Mouse (Mus musculus) cortical plate, adult 2 months (tissue): ENCODE results near the gene Itgad.

Experiments
- CTCF ChIP-seq: fragments of 200-500 bp; IDR thresholded peaks from 2 replicates; pipeline ENCODE4 v1.5.1; 2011; ENCODE audit warnings: mild to moderate bottlenecking, control low read depth, low read length; ENCODE audit not compliant: insufficient read depth; ENCODE audit errors: extremely low read depth
- POLR2A ChIP-seq: fragments of 200-500 bp; IDR thresholded peaks from 2 replicates; pipeline ENCODE4 v1.6.1; 2011; ENCODE audit warnings: mild to moderate bottlenecking, low read length, control low read depth; ENCODE audit not compliant: insufficient read depth; ENCODE audit errors: extremely low read depth

GRCm38 (mm10) chr7:128255757-128256156 is 101.6 kb downstream of the Itgad start:
- TF ChIP-seq CTCF (no peak), POLR2A (no peak)
